Mouse (Mus musculus): ENCODE results near the gene Dglucy.

DNA sequence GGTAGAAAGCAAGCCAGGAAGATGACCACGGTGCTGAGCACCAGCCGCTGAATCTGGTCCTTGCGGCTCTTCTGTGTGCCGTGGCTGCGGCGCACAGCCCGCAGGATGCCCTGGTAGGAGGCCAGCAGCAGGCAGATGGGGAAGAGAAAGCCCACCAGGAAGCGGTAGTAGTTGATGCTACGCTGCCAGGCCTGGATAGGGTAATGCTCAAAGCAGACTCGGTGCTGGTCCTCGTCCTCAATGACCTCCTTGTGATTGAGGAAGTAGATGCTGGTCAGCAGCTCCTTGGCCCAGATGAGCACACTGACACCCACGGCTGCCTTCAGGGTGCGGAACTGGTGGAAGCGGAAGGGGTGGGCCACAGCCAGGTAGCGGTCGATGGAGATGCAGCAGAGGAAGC is 99.7 kb downstream of the Dglucy start:
- no peak for TF ChIP-seq CTCF (IDR thresholded peaks at IDR 0.05; ENCODE audit: low read depth, low read length)
- no peak for TF ChIP-seq GATA1 (IDR thresholded peaks at IDR 0.05; ENCODE audit: borderline replicate concordance, low read length)
- TF ChIP-seq POLR2AphosphoS5 (IDR thresholded peaks at IDR 0.05; ENCODE audit: insufficient replicate concordance, low read depth, low read length): no peak; the same call in 1 of the 2 replicates
- TF ChIP-seq TAL1 (conservative IDR thresholded peaks at IDR 0.05; ENCODE audit: low read depth, low read length): no peak
